Comparison of ENCODE assay signal across 19 mouse cellular contexts in the genomic region with DNA sequence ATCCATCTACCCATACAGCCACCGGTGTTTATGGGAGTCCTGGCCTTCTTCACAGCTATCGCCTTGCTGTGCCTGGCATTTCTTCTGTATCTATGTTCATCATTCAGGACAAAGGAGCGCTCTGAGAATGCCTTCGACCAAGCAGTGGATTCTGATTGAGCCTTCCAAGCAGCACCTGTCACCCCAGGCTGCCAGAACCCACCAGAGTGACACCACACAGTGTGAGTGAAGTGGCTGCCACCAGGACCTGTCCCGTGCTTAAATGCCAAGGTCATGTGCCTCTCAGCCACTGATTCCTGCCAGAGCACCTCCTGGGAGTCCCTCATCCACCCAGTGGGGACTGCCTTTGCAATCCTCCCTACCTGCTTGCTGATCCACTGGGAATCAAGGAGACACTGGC. TPM values are rescaled to one million over a fixed set of nuclear protein-coding genes. Genes with fewer than 3 reads are reported as not detected.
"Had no signal": no experiment of that assay in that cellular context is flagged by ENCODE, and none has a peak within 500 bp of the region (broad histone marks: within the 10 kb centered on the region; RNA-seq: fewer than 3 reads in every experiment).

No protein-coding gene starts in this region.

- H3K27ac ChIP-seq: lung, embryonic 15.5 days; macrophage; neural tube, embryonic 12.5 days; stomach, embryonic 15.5 days; stomach, postnatal 0 days had no signal

- H3K9ac ChIP-seq: liver, postnatal 0 days; lung, embryonic 15.5 days; neural tube, embryonic 12.5 days; stomach, embryonic 15.5 days had no signal

- DNase-seq: liver, postnatal 0 days; lung, adult 2 months; lung, postnatal 14 days; lung, postnatal 36 days; midbrain, embryonic 14.5 days; right cerebral cortex, postnatal 14 days; thymus, adult 2 months; thymus, postnatal 25 days; thymus, postnatal 4 days had no signal

- H3K4me3 ChIP-seq: lung, embryonic 15.5 days; megakaryocyte, embryonic 14.5 days; neural tube, embryonic 12.5 days; stomach, embryonic 15.5 days had no signal

- H3K36me3 ChIP-seq: lung, embryonic 15.5 days; neural tube, embryonic 12.5 days; stomach, embryonic 15.5 days had no signal

- ATAC-seq: liver, postnatal 0 days; lung, postnatal 0 days had no signal

- H3K4me2 ChIP-seq: lung, embryonic 15.5 days; midbrain, embryonic 11.5 days; neural tube, embryonic 12.5 days; stomach, embryonic 15.5 days had no signal

- H3K9me3 ChIP-seq: lung, embryonic 15.5 days; megakaryocyte, embryonic 14.5 days; neural tube, embryonic 12.5 days; stomach, embryonic 15.5 days had no signal

- H3K27me3 ChIP-seq: lung, embryonic 15.5 days; neural tube, embryonic 12.5 days; stomach, embryonic 15.5 days had no signal

RNA-seq across cellular contexts. Expression of gene Entpd3, which starts 26.8 kb away (rescaled TPM):
- total RNA-seq: megakaryocyte progenitor cell, adult 5-6 weeks; monocyte, adult 5-6 weeks had no signal
- polyA plus RNA-seq: liver, postnatal 0 days; macrophage had no signal
